ENCODE assay signal across 8 mouse cellular contexts in genomic region chr11:20561323-20562002, GRCm38 (mm10). TPM values are rescaled to one million over a fixed set of nuclear protein-coding genes. Genes with fewer than 3 reads are reported as not detected.
DNase-seq lines count a peak whose midpoint lies in the region; ATAC-seq and TF ChIP-seq lines count a peak whose summit lies in the region.

No protein-coding gene starts in this region.

- TF ChIP-seq CTCF in lung, adult 2 months (IDR thresholded peaks at IDR 0.05; ENCODE audit: insufficient read depth, low read length) = no peak

- H3K27ac ChIP-seq in neural tube, embryonic 15.5 days (replicated peaks) = peak overlapping the region; percentile 56

- H3K4me1 ChIP-seq in lung, adult 2 months (ENCODE audit: control insufficient read depth, insufficient read depth, low read length) = no peaks in the 10 kb centered on the region; the same call in 1 of the 2 replicates
- H3K4me1 ChIP-seq in neural tube, embryonic 15.5 days = peaks cover 14% of the 10 kb centered on the region

- peak; percentile 70 for DNase-seq in testis, postnatal 10 days (ENCODE audit: low spot score)
- no peak for DNase-seq in testis, postnatal 14 days (ENCODE audit: low spot score)
- peak; percentile 49 for DNase-seq in cerebellum, adult 9-11 months
- peak; percentile 38 for DNase-seq in gastrocnemius, postnatal 14 days
- peak; percentile 33 for DNase-seq in lung, adult 2 months
- DNase-seq in left cerebral cortex, adult 8-10 months (ENCODE audit: low spot score in 2 of 2) = no peak

- no peak overlapping the region for H3K9ac ChIP-seq in neural tube, embryonic 15.5 days (replicated peaks)

- intact Hi-C loops in gastrocnemius, postnatal 14 days (cut with DNase I; ENCODE audit: low total_unique reads) = no loop called here

- H3K27me3 ChIP-seq in neural tube, embryonic 15.5 days (replicated peaks) = no peaks in the 10 kb centered on the region

- H3K36me3 ChIP-seq in neural tube, embryonic 15.5 days = no peaks in the 10 kb centered on the region

- TF ChIP-seq POLR2A in lung, adult 2 months (IDR thresholded peaks at IDR 0.05; ENCODE audit: borderline replicate concordance, extremely low read depth, low read depth, low read length) = no peak

- H3K4me2 ChIP-seq in neural tube, embryonic 15.5 days = peak overlapping the region; percentile 56

- H3K4me3 ChIP-seq in lung, adult 2 months (replicated peaks; ENCODE audit: extremely low read depth, low read depth, low read length) = peak overlapping the region; percentile 0
- peak overlapping the region; percentile 23 for H3K4me3 ChIP-seq in neural tube, embryonic 15.5 days (replicated peaks)

- no peaks in the 10 kb centered on the region for H3K9me3 ChIP-seq in neural tube, embryonic 15.5 days (replicated peaks)

- WGBS in lung, adult 2 months = 4% methylated on average over 13 of the region's 13 CpGs
- 5% methylated on average over 13 of the region's 13 CpGs for WGBS in neural tube, embryonic 15.5 days

- peak; percentile 66 for ATAC-seq in inflammation-experienced regulatory T-cells, adult 6 months
- ATAC-seq in neural tube, embryonic 15.5 days (ENCODE audit: low FRiP score) = peak; percentile 97

RNA-seq across cellular contexts. Expression of gene Sertad2, which starts 18.4 kb away (rescaled TPM):
- 10 to 100 TPM in 1 of 2 experiments, 1 to 10 TPM in 1; 9.6 to 12.0 TPM for total RNA-seq in gastrocnemius, postnatal 14 days (2021)
- 10 to 100 TPM in 2 of 3 experiments, 1 to 10 TPM in 1; 9.5 to 17.8 (median 16.8) TPM for polyA plus RNA-seq in inflammation-experienced regulatory T-cells, adult 6 months (2017; shearing (Covaris generic))
- 57.1 and 57.9 TPM in 2 replicates for polyA plus RNA-seq in lung, adult 2 months (2012; rRNA removed)
- polyA plus RNA-seq in neural tube, embryonic 15.5 days (2015; fragmentation: Nextera tagmentation; extraction: Ambion mirVana) = 27.6 and 28.0 TPM in 2 replicates
- 10 to 100 TPM; 25.2 to 28.3 (median 27.6) TPM for total RNA-seq in left cerebral cortex, adult 8-10 months (2022)

Comparison
In these comparisons a context has a peak if more than half of its experiments do, and no peak if none do; other contexts are left out.
1. DNase-seq: peak in testis, postnatal 10 days (single experiment), cerebellum, adult 9-11 months (single experiment), gastrocnemius, postnatal 14 days (single experiment) and lung, adult 2 months (single experiment); none in testis, postnatal 14 days (single experiment) and left cerebral cortex, adult 8-10 months (0 of 2).